8 mouse cellular contexts compared by ENCODE assay signal in genomic region chr12:76256114-76256843, GRCm38 (mm10). TPM values are rescaled to one million over a fixed set of nuclear protein-coding genes. Genes with fewer than 3 reads are reported as not detected.
DNase-seq lines count a peak whose midpoint lies in the region; ATAC-seq and TF ChIP-seq lines count a peak whose summit lies in the region.

No protein-coding gene starts in this region.

- H3K4me2 ChIP-seq in forebrain, embryonic 15.5 days (replicated peaks), result peak overlapping the region; percentile 82

- H3K4me3 ChIP-seq in forebrain, embryonic 15.5 days, result peak overlapping the region; percentile 72

- peak overlapping the region; percentile 72 for H3K9ac ChIP-seq in forebrain, embryonic 15.5 days (replicated peaks)

- in situ Hi-C loops in Patski (cut with MboI; ENCODE audit: low pct_unique_long_range_greater_than_20kb), result no loop called here

- POLR2A ChIA-PET in Patski (lab: Charles Lee), result interaction anchor here (1.0 kb wide), 1 partner anchor 78 kb away, joined by 4 read pairs; no protein-coding TSS in a partner anchor

- no peak overlapping the region for H3K27ac ChIP-seq in forebrain, embryonic 15.5 days (replicated peaks)

- H3K4me1 ChIP-seq in forebrain, embryonic 15.5 days, result peaks cover 18% of the 10 kb centered on the region

- H3K36me3 ChIP-seq in forebrain, embryonic 15.5 days, result no peaks in the 10 kb centered on the region
- H3K36me3 ChIP-seq in splenic B cell, adult 2 months (ENCODE audit: control insufficient read depth, insufficient read depth, low read length, poor library complexity, severe bottlenecking), result no peaks in the 10 kb centered on the region

- intact Hi-C loops in left cerebral cortex, postnatal 25 days (cut with DNase I), result no loop called here

- CTCF ChIA-PET in Patski (lab: Charles Lee), result no interaction called here

- H3K9me3 ChIP-seq in forebrain, embryonic 15.5 days, result no peaks in the 10 kb centered on the region

- TF ChIP-seq CTCF in Patski (IDR thresholded peaks at IDR 0.05), result no peak

- no peaks in the 10 kb centered on the region for H3K27me3 ChIP-seq in Patski
- H3K27me3 ChIP-seq in forebrain, embryonic 15.5 days, result no peaks in the 10 kb centered on the region
- no peaks in the 10 kb centered on the region for H3K27me3 ChIP-seq in splenic B cell, adult 2 months (ENCODE audit: control insufficient read depth, insufficient read depth, low read length, poor library complexity, severe bottlenecking)

- ATAC-seq in Patski, result peak; percentile 17
- no peak for ATAC-seq in forebrain, embryonic 15.5 days (replicated peaks)

- 6% methylated on average over 17 of the region's 17 CpGs for WGBS in forebrain, embryonic 15.5 days

- peak; percentile 67 for DNase-seq in A20 (ENCODE audit: low read depth, low spot score)
- DNase-seq in Patski (ENCODE audit: low read depth, low spot score), result no peak
- peak; percentile 82 for DNase-seq in kidney, adult 9 months
- peak; percentile 47 for DNase-seq in lung, postnatal 25 days (ENCODE audit: low spot score)
- DNase-seq in splenic B cell, adult 2 months (ENCODE audit: low read depth, low spot score), result peak; percentile 17
- DNase-seq in gastrocnemius, adult 18-20 months (ENCODE audit: low spot score), result no peak
- no peak for DNase-seq in left cerebral cortex, postnatal 25 days (ENCODE audit: low spot score in 2 of 2)

RNA-seq across cellular contexts. Expression of gene Mthfd1, which starts 1.2 kb away (rescaled TPM):
- 65.6 TPM for polyA plus RNA-seq in Patski (2021)
- polyA plus RNA-seq in forebrain, embryonic 15.5 days (2015; fragmentation: Nextera tagmentation; extraction: Ambion mirVana), result 45.2 and 46.4 TPM in 2 replicates
- total RNA-seq in gastrocnemius, adult 18-20 months (2021), result 10 to 100 TPM; 31.3 to 35.1 TPM
- total RNA-seq in left cerebral cortex, postnatal 25 days (2021), result 10 to 100 TPM; 34.4 to 36.1 TPM

RNA-seq across cellular contexts. Expression of gene Tex21, which starts 9.7 kb away (rescaled TPM):
- not detected for polyA plus RNA-seq in Patski (2021)
- polyA plus RNA-seq in forebrain, embryonic 15.5 days (2015; fragmentation: Nextera tagmentation; extraction: Ambion mirVana), result not detected in 2 replicates
- total RNA-seq in gastrocnemius, adult 18-20 months (2021), result not detected
- total RNA-seq in left cerebral cortex, postnatal 25 days (2021), result not detected

Comparison
In these comparisons a context has a peak if more than half of its experiments do, and no peak if none do; other contexts are left out.
1. DNase-seq: peak in A20 (single experiment), kidney, adult 9 months (single experiment), lung, postnatal 25 days (single experiment) and splenic B cell, adult 2 months (single experiment); none in Patski (single experiment), gastrocnemius, adult 18-20 months (single experiment) and left cerebral cortex, postnatal 25 days (0 of 2).